Comparison of ENCODE assay signal across 27 mouse cellular contexts in genomic region chr1:176903741-176904140, GRCm38 (mm10).
"Had no signal": no experiment of that assay in that cellular context is flagged by ENCODE, and none has a peak within 500 bp of the region (broad histone marks: within the 10 kb centered on the region; RNA-seq: fewer than 3 reads in every experiment).

No protein-coding gene starts in this region.

- H3K27ac ChIP-seq: embryonic facial prominence, embryonic 10.5 days; embryonic facial prominence, embryonic 12.5 days; embryonic facial prominence, embryonic 13.5 days; embryonic facial prominence, embryonic 15.5 days; forebrain, embryonic 10.5 days; forebrain, embryonic 12.5 days; forebrain, embryonic 13.5 days; forebrain, embryonic 15.5 days; gastrocnemius, adult 2 months; heart, adult 2 months had no signal

- DNase-seq: cerebellum, adult 18-20 months; cerebellum, adult 2 months; cerebellum, adult 8-10 months; cerebellum, adult 9-10 months; cerebellum, adult 9-11 months; cerebellum, postnatal 25 days; embryo, embryonic 11 days; forebrain, postnatal 0 days; gastrocnemius, adult 2 months; gastrocnemius, postnatal 10 days; gastrocnemius, postnatal 14 days; gastrocnemius, postnatal 25 days; gastrocnemius, postnatal 36 days; heart, adult 11 months; heart, adult 18-20 months; heart, adult 2 months had no signal

- H3K4me1 ChIP-seq: embryonic facial prominence, embryonic 10.5 days; embryonic facial prominence, embryonic 12.5 days; embryonic facial prominence, embryonic 13.5 days; embryonic facial prominence, embryonic 15.5 days; forebrain, embryonic 12.5 days; forebrain, embryonic 13.5 days; forebrain, embryonic 15.5 days had no signal

- H3K9ac ChIP-seq: embryonic facial prominence, embryonic 12.5 days; embryonic facial prominence, embryonic 13.5 days; embryonic facial prominence, embryonic 15.5 days; forebrain, embryonic 12.5 days; forebrain, embryonic 13.5 days; forebrain, embryonic 15.5 days; forebrain, postnatal 0 days had no signal

- H3K4me2 ChIP-seq: embryonic facial prominence, embryonic 12.5 days; embryonic facial prominence, embryonic 13.5 days; embryonic facial prominence, embryonic 15.5 days; forebrain, embryonic 12.5 days; forebrain, embryonic 13.5 days; forebrain, embryonic 15.5 days had no signal

- H3K9me3 ChIP-seq: embryonic facial prominence, embryonic 10.5 days; embryonic facial prominence, embryonic 12.5 days; embryonic facial prominence, embryonic 13.5 days; embryonic facial prominence, embryonic 15.5 days; forebrain, embryonic 12.5 days; forebrain, embryonic 13.5 days; forebrain, embryonic 15.5 days had no signal

- H3K27me3 ChIP-seq: embryonic facial prominence, embryonic 12.5 days; embryonic facial prominence, embryonic 13.5 days; embryonic facial prominence, embryonic 15.5 days; forebrain, embryonic 12.5 days; forebrain, embryonic 13.5 days; forebrain, embryonic 15.5 days had no signal

- ATAC-seq: forebrain, embryonic 13.5 days; forebrain, embryonic 14.5 days; forebrain, embryonic 15.5 days; forebrain, embryonic 16.5 days; forebrain, postnatal 0 days had no signal

- H3K36me3 ChIP-seq: embryonic facial prominence, embryonic 10.5 days; embryonic facial prominence, embryonic 12.5 days; embryonic facial prominence, embryonic 13.5 days; embryonic facial prominence, embryonic 15.5 days; forebrain, embryonic 10.5 days; forebrain, embryonic 12.5 days; forebrain, embryonic 15.5 days had no signal

- H3K4me3 ChIP-seq: embryonic facial prominence, embryonic 10.5 days; embryonic facial prominence, embryonic 12.5 days; embryonic facial prominence, embryonic 13.5 days; embryonic facial prominence, embryonic 15.5 days; erythroblast, embryonic 14.5 days; forebrain, embryonic 10.5 days; forebrain, embryonic 12.5 days; forebrain, embryonic 13.5 days; forebrain, embryonic 15.5 days; gastrocnemius, adult 2 months; heart, adult 2 months had no signal
